Mouse (Mus musculus): Measurements from ENCODE around the gene Cox7a2.

- no peak for TF ChIP-seq CTCF (IDR thresholded peaks at IDR 0.05; ENCODE audit: borderline replicate concordance, insufficient read depth, low read length)
- no peak for TF ChIP-seq POLR2A (IDR thresholded peaks at IDR 0.05; ENCODE audit: low read depth, low read length)
Measured at GRCm38 (mm10) chr9:79766991-79767545, 7.4 kb upstream of the Cox7a2 start.

Measured in embryonic fibroblast, embryonic 13.5 days (primary cell).